Comparison of ENCODE assay signal across 8 mouse cellular contexts in genomic region chr5:138948031-138948980, GRCm38 (mm10). TPM values are rescaled to one million over a fixed set of nuclear protein-coding genes. Genes with fewer than 3 reads are reported as not detected.
DNase-seq lines count a peak whose midpoint lies in the region; ATAC-seq and TF ChIP-seq lines count a peak whose summit lies in the region.

No protein-coding gene starts in this region.

- H3K9me3 ChIP-seq in hindbrain, embryonic 14.5 days (ENCODE audit: control insufficient read depth, low read length): no peaks in the 10 kb centered on the region

- H3K27ac ChIP-seq in hindbrain, embryonic 14.5 days: no peak overlapping the region

- H3K4me1 ChIP-seq in hindbrain, embryonic 14.5 days (replicated peaks; ENCODE audit: control insufficient read depth, insufficient read depth, low read length): peaks cover 15% of the 10 kb centered on the region
- H3K4me1 ChIP-seq in lung, adult 2 months (ENCODE audit: control insufficient read depth, insufficient read depth, low read length): peaks cover 10% of the 10 kb centered on the region

- ATAC-seq in hindbrain, embryonic 14.5 days (ENCODE audit: low FRiP score): peak; percentile 43; the same call in 1 of the 2 replicates
- ATAC-seq in granulocyte monocyte progenitor cell, adult 5-6 weeks (replicated peaks; ENCODE audit: poor library complexity, severe bottlenecking): no peak
- no peak for ATAC-seq in cerebellum, adult (ENCODE audit: insufficient number of reproducible peaks, low FRiP score, low TSS enrichment)

- no peak overlapping the region for H3K9ac ChIP-seq in hindbrain, embryonic 14.5 days

- TF ChIP-seq POLR2A in lung, adult 2 months (IDR thresholded peaks at IDR 0.05; ENCODE audit: borderline replicate concordance, extremely low read depth, low read depth, low read length): no peak

- H3K36me3 ChIP-seq in hindbrain, embryonic 14.5 days (replicated peaks; ENCODE audit: control insufficient read depth, insufficient read depth): no peaks in the 10 kb centered on the region

- H3K4me2 ChIP-seq in hindbrain, embryonic 14.5 days (replicated peaks): no peak overlapping the region

- H3K4me3 ChIP-seq in hindbrain, embryonic 14.5 days (replicated peaks; ENCODE audit: low read length): no peak overlapping the region
- no peak overlapping the region for H3K4me3 ChIP-seq in lung, adult 2 months (replicated peaks; ENCODE audit: extremely low read depth, low read depth, low read length)

- TF ChIP-seq CTCF in lung, adult 2 months (IDR thresholded peaks at IDR 0.05; ENCODE audit: insufficient read depth, low read length): no peak

- WGBS in hindbrain, embryonic 14.5 days: 30% methylated on average over 13 of the region's 13 CpGs
- 23% methylated on average over 13 of the region's 13 CpGs for WGBS in lung, adult 2 months

- H3K27me3 ChIP-seq in hindbrain, embryonic 14.5 days (ENCODE audit: control insufficient read depth, insufficient read depth, low read length): no peaks in the 10 kb centered on the region

- peak; percentile 33 to 61 for DNase-seq in cerebellum, postnatal 14 days
- DNase-seq in cerebellum, adult 8-10 months: no peak
- peak; percentile 9 for DNase-seq in NIH3T3 (ENCODE audit: low read depth)
- DNase-seq in gastrocnemius, postnatal 10 days: peak; percentile 67
- DNase-seq in hindbrain, embryonic 14.5 days (ENCODE audit: low spot score): no peak
- peak; percentile 46 for DNase-seq in lung, adult 2 months

RNA-seq across cellular contexts. Expression of gene Pdgfa, which starts 48.9 kb away (rescaled TPM):
- total RNA-seq in gastrocnemius, postnatal 10 days (2021): 10 to 100 TPM; 20.1 to 33.5 TPM
- 24.7 and 30.1 TPM in 2 replicates for polyA plus RNA-seq in hindbrain, embryonic 14.5 days (2014; fragmentation: Nextera tagmentation; extraction: Ambion mirVana)
- polyA plus RNA-seq in lung, adult 2 months (2012; rRNA removed): 91.5 and 105 TPM in 2 replicates
- 0.34 TPM in 1 of 2 replicates, not detected in the other for total RNA-seq in granulocyte monocyte progenitor cell, adult 5-6 weeks (2014; fragmentation: Nextera tagmentation)
- total RNA-seq in granulocyte monocyte progenitor cell, adult 5-6 weeks (2017): not detected in 2 replicates

Comparison
In these comparisons a context has a peak if more than half of its experiments do, and no peak if none do; other contexts are left out.
1. DNase-seq: peak in cerebellum, postnatal 14 days (2 of 2), NIH3T3 (single experiment), gastrocnemius, postnatal 10 days (single experiment) and lung, adult 2 months (single experiment); none in cerebellum, adult 8-10 months (single experiment) and hindbrain, embryonic 14.5 days (single experiment).
2. RNA of gene Pdgfa, which starts 48.9 kb away (total RNA-seq): 20.1 to 33.5 TPM in gastrocnemius, postnatal 10 days; 0.34 TPM in granulocyte monocyte progenitor cell, adult 5-6 weeks; every median in the first group is over 10 times any median in the second.